Mouse (Mus musculus) lung, postnatal 10 days (tissue): Measurements from ENCODE around the gene Acot13.
"Not testable (repeated sequence)": the region's sequence is repeated elsewhere in the genome, so short reads cannot be mapped to it uniquely, and the experiment has no call there.

Source experiments
- DNase-seq: peaks from one replicate; pipeline ENCODE4 v3.0.0; 2021

Acot13 gene

GRCm38 (mm10) chr13:24831353-24832130, at the start of gene Acot13, which contains the start of gene Tdp2:
Gene Acot13 (minus strand): TSS chr13:24831540.
Gene Tdp2 (plus strand): TSS chr13:24831679.
- DNase-seq: peak; percentile 95

GRCm38 (mm10) chr13:24880704-24881103, 49.4 kb upstream of the Acot13 start:
- no peak for DNase-seq

- no peak for DNase-seq
Observed at GRCm38 (mm10) chr13:24880208-24880607, 48.9 kb upstream of the Acot13 start.

- no peak for DNase-seq
Observed at GRCm38 (mm10) chr13:24879359-24880040, 48.2 kb upstream of the Acot13 start.

- DNase-seq: no peak
Observed at GRCm38 (mm10) chr13:24868233-24868632, 36.9 kb upstream of the Acot13 start.

GRCm38 (mm10) chr13:24867789-24868188, 36.4 kb upstream of the Acot13 start:
- DNase-seq: no peak

- no peak for DNase-seq
Observed at GRCm38 (mm10) chr13:24866430-24867402, 35.4 kb upstream of the Acot13 start.

- DNase-seq: peak; percentile 44
Observed at GRCm38 (mm10) chr13:24862520-24862919, 31.2 kb upstream of the Acot13 start.

- peak; percentile 31 for DNase-seq
Observed at GRCm38 (mm10) chr13:24862021-24862420, 30.7 kb upstream of the Acot13 start.

GRCm38 (mm10) chr13:24861084-24861483, 29.7 kb upstream of the Acot13 start:
- DNase-seq: no peak

- no peak for DNase-seq
Observed at GRCm38 (mm10) chr13:24859115-24859514, 27.8 kb upstream of the Acot13 start.

- no peak for DNase-seq
Observed at GRCm38 (mm10) chr13:24852570-24852969, 21.2 kb upstream of the Acot13 start.

GRCm38 (mm10) chr13:24851989-24852388, 20.6 kb upstream of the Acot13 start:
- DNase-seq: no peak

- no peak for DNase-seq
Observed at GRCm38 (mm10) chr13:24849318-24849717, 18.0 kb upstream of the Acot13 start.

GRCm38 (mm10) chr13:24844983-24845955, 13.9 kb upstream of the Acot13 start, which contains the start of gene D130043K22Rik:
Gene D130043K22Rik (plus strand): TSS chr13:24845135.
- DNase-seq: peak; percentile 25

- DNase-seq: no peak
Observed at GRCm38 (mm10) chr13:24841702-24842101, 10.4 kb upstream of the Acot13 start.

GRCm38 (mm10) chr13:24839831-24840230, 8.5 kb upstream of the Acot13 start:
- no peak for DNase-seq

- not testable (repeated sequence) for DNase-seq
Observed at GRCm38 (mm10) chr13:24837765-24838164, 6.4 kb upstream of the Acot13 start.

- no peak for DNase-seq
Observed at GRCm38 (mm10) chr13:24832811-24833155, 1.4 kb upstream of the Acot13 start.

GRCm38 (mm10) chr13:24832131-24832810, 931 bp upstream of the Acot13 start:
- DNase-seq: no peak

- no peak for DNase-seq
Observed at GRCm38 (mm10) chr13:24830756-24831352, 486 bp downstream of the Acot13 start.
